Mouse (Mus musculus): ENCODE results near the gene Fabp3.

GRCm38 (mm10) chr4:130315771-130316527 is 7.6 kb downstream of the Fabp3 start:
- TF ChIP-seq EP300 (optimal IDR thresholded peaks at IDR 0.05) (no peak), CTCF (IDR thresholded peaks at IDR 0.05; ENCODE audit: low read depth) (no peak)

All from stomach, postnatal 0 days (tissue).